Mouse (Mus musculus): ENCODE results near the gene Aldh16a1.
A peak's percentile ranks its signal among the peaks of the same experiment; 100 is the strongest.

- TF ChIP-seq EP300 (IDR thresholded peaks at IDR 0.05), result no peak
- TF ChIP-seq CTCF (IDR thresholded peaks at IDR 0.05), result peak; percentile 80
These were observed at the start of gene Aldh16a1, which contains the start of gene Pih1d1 for GRCm38 (mm10) chr7:45154096-45154992.
